Comparison of ENCODE assay signal across 10 mouse cellular contexts in genomic region chr17:36113979-36114593, GRCm38 (mm10). TPM values are rescaled to one million over a fixed set of nuclear protein-coding genes. Genes with fewer than 3 reads are reported as not detected.
DNase-seq lines count a peak whose midpoint lies in the region; ATAC-seq and TF ChIP-seq lines count a peak whose summit lies in the region.
"Not testable (repeated sequence)": the region's sequence is repeated elsewhere in the genome, so short reads cannot be mapped to it uniquely, and the experiment has no call there.
"Had no signal": no experiment of that assay in that cellular context is flagged by ENCODE, and none has a peak within 500 bp of the region (broad histone marks: within the 10 kb centered on the region; RNA-seq: fewer than 3 reads in every experiment).

No protein-coding gene starts in this region.

- not testable (repeated sequence) for H3K9me3 ChIP-seq in E14TG2a.4 (ENCODE audit: low read length); embryonic facial prominence, embryonic 14.5 days (ENCODE audit: control insufficient read depth, low read length); lung, embryonic 14.5 days (ENCODE audit: low read depth, low read length); neural tube, embryonic 11.5 days (ENCODE audit: control insufficient read depth, low read length)

- not testable (repeated sequence) for ATAC-seq in embryonic facial prominence, embryonic 14.5 days (ENCODE audit: low read depth)
- ATAC-seq in lung, embryonic 14.5 days (ENCODE audit: insufficient read depth) = peak; percentile 58; the same call in 1 of the 2 replicates
- 0 out of 2 replicates have a peak, but pooled peaks have one; percentile 55 for ATAC-seq in neural tube, embryonic 11.5 days (ENCODE audit: insufficient read depth, low FRiP score, low TSS enrichment)

- peak; percentile 48 for TF ChIP-seq CTCF in E14TG2a.4 (conservative IDR thresholded peaks at IDR 0.05; ENCODE audit: low read length)
- peak; percentile 69 for TF ChIP-seq CTCF in lung, embryonic 14.5 days (IDR thresholded peaks at IDR 0.05; ENCODE audit: low read depth)
- TF ChIP-seq CTCF in thymus, adult 2 months (IDR thresholded peaks at IDR 0.05; ENCODE audit: borderline replicate concordance, control insufficient read depth, extremely low read depth, insufficient read depth, low read length, poor library complexity) = peak; percentile 38; the same call in 1 of the 2 replicates

- H3K27ac ChIP-seq in embryonic facial prominence, embryonic 14.5 days (replicated peaks; ENCODE audit: low read depth, low read length); lung, embryonic 14.5 days (ENCODE audit: low read depth); neural tube, embryonic 11.5 days (ENCODE audit: low read depth, low read length); thymus, adult 2 months (ENCODE audit: control insufficient read depth, insufficient read depth, low read length): not testable (repeated sequence)

- peaks cover 54% of the 10 kb centered on the region for H3K27me3 ChIP-seq in E14TG2a.4 (ENCODE audit: insufficient read depth, low read length)
- H3K27me3 ChIP-seq in embryonic facial prominence, embryonic 14.5 days (replicated peaks; ENCODE audit: control insufficient read depth, insufficient read depth, low read length) = peaks cover 20% of the 10 kb centered on the region
- not testable (repeated sequence) for H3K27me3 ChIP-seq in lung, embryonic 14.5 days (ENCODE audit: insufficient read depth, low read length); neural tube, embryonic 11.5 days (ENCODE audit: control insufficient read depth, insufficient read depth, low read length); thymus, adult 2 months (ENCODE audit: control insufficient read depth, insufficient read depth, low read length)

- TF ChIP-seq POLR2A in thymus, adult 2 months (IDR thresholded peaks at IDR 0.05; ENCODE audit: control insufficient read depth, extremely low read depth, insufficient read depth, low read length, poor library complexity) = not testable (repeated sequence)

- peak; percentile 79 for DNase-seq in brain, adult 2 months (ENCODE audit: low read depth, low spot score)
- DNase-seq in embryonic facial prominence, embryonic 14.5 days (ENCODE audit: low spot score) = peak; percentile 43
- peak; percentile 34 for DNase-seq in heart, postnatal 4 days
- DNase-seq in kidney, postnatal 25 days = peak; percentile 34 to 47
- peak; percentile 75 for DNase-seq in lung, embryonic 14.5 days
- peak; percentile 57 for DNase-seq in neural tube, embryonic 11.5 days (ENCODE audit: low spot score)
- DNase-seq in thymus, adult 2 months = not testable (repeated sequence)

- WGBS in embryonic facial prominence, embryonic 14.5 days = 19% methylated on average over 6 of the region's 6 CpGs
- 22% methylated on average over 6 of the region's 6 CpGs for WGBS in lung, embryonic 14.5 days
- 18% methylated on average over 6 of the region's 6 CpGs for WGBS in neural tube, embryonic 11.5 days
- WGBS in thymus, adult 2 months = 37% methylated on average over 6 of the region's 6 CpGs

- H3K9ac ChIP-seq in embryonic facial prominence, embryonic 14.5 days (ENCODE audit: low read depth, low read length); lung, embryonic 14.5 days; neural tube, embryonic 11.5 days (ENCODE audit: low read length): not testable (repeated sequence)

- H3K36me3 ChIP-seq in E14TG2a.4 (ENCODE audit: insufficient read depth, low read length); embryonic facial prominence, embryonic 14.5 days (ENCODE audit: control insufficient read depth, insufficient read depth, low read length); lung, embryonic 14.5 days (ENCODE audit: insufficient read depth); neural tube, embryonic 11.5 days (ENCODE audit: control insufficient read depth, insufficient read depth, low read length); thymus, adult 2 months (ENCODE audit: control insufficient read depth, insufficient read depth, low read length): not testable (repeated sequence)

- peaks cover 20% of the 10 kb centered on the region for H3K4me1 ChIP-seq in E14TG2a.4 (replicated peaks; ENCODE audit: low read depth, low read length)
- not testable (repeated sequence) for H3K4me1 ChIP-seq in embryonic facial prominence, embryonic 14.5 days (ENCODE audit: control insufficient read depth, insufficient read depth, low read length); lung, embryonic 14.5 days (ENCODE audit: insufficient read depth); neural tube, embryonic 11.5 days (ENCODE audit: control insufficient read depth, insufficient read depth, low read length)
- peaks cover 17% of the 10 kb centered on the region for H3K4me1 ChIP-seq in thymus, adult 2 months (replicated peaks; ENCODE audit: control insufficient read depth, insufficient read depth, low read length)

- H3K4me3 ChIP-seq in E14TG2a.4 (replicated peaks; ENCODE audit: low read length); embryonic facial prominence, embryonic 14.5 days (ENCODE audit: low read depth, low read length); lung, embryonic 14.5 days (ENCODE audit: low read depth, low read length); neural tube, embryonic 11.5 days (ENCODE audit: low read depth, low read length); thymus, adult 2 months (ENCODE audit: control insufficient read depth, insufficient read depth, low read length): not testable (repeated sequence)

- not testable (repeated sequence) for H3K4me2 ChIP-seq in embryonic facial prominence, embryonic 14.5 days (ENCODE audit: low read depth, low read length); lung, embryonic 14.5 days; neural tube, embryonic 11.5 days (ENCODE audit: low read depth)

RNA-seq across cellular contexts. Expression of gene Gm19684, which starts 7.4 kb away (rescaled TPM):
- polyA plus RNA-seq in embryonic facial prominence, embryonic 14.5 days (2014; fragmentation: Nextera tagmentation; extraction: Ambion mirVana) = not detected in 2 replicates
- total RNA-seq in heart, postnatal 4 days (2021) = not detected
- not detected in 2 replicates for polyA plus RNA-seq in lung, embryonic 14.5 days (2014; fragmentation: Nextera tagmentation; extraction: Ambion mirVana)
- polyA plus RNA-seq in neural tube, embryonic 11.5 days (2014; fragmentation: Nextera tagmentation; extraction: Ambion mirVana) = not detected in 2 replicates
- 1.4 and 1.7 TPM in 2 replicates for polyA plus RNA-seq in thymus, adult 2 months (2012; rRNA removed)
- total RNA-seq: heart, postnatal 14 days; left cerebral cortex, postnatal 25 days had no signal

RNA-seq across cellular contexts. Expression of gene Gm7030, which starts 15.1 kb away (rescaled TPM):
- polyA plus RNA-seq in embryonic facial prominence, embryonic 14.5 days (2014; fragmentation: Nextera tagmentation; extraction: Ambion mirVana) = not detected in 2 replicates
- not detected for total RNA-seq in heart, postnatal 4 days (2021)
- polyA plus RNA-seq in lung, embryonic 14.5 days (2014; fragmentation: Nextera tagmentation; extraction: Ambion mirVana) = not detected in 2 replicates
- not detected in 2 replicates for polyA plus RNA-seq in neural tube, embryonic 11.5 days (2014; fragmentation: Nextera tagmentation; extraction: Ambion mirVana)
- 1.7 and 2.4 TPM in 2 replicates for polyA plus RNA-seq in thymus, adult 2 months (2012; rRNA removed)
- total RNA-seq: heart, postnatal 14 days; left cerebral cortex, postnatal 25 days had no signal

RNA-seq across cellular contexts. Expression of gene Gm8909, which starts 54.3 kb away (rescaled TPM):
- polyA plus RNA-seq in embryonic facial prominence, embryonic 14.5 days (2014; fragmentation: Nextera tagmentation; extraction: Ambion mirVana) = not detected in 2 replicates
- total RNA-seq in heart, postnatal 4 days (2021) = not detected
- 44.4 and 51.4 TPM in 2 replicates for polyA plus RNA-seq in lung, embryonic 14.5 days (2014; fragmentation: Nextera tagmentation; extraction: Ambion mirVana)
- polyA plus RNA-seq in neural tube, embryonic 11.5 days (2014; fragmentation: Nextera tagmentation; extraction: Ambion mirVana) = not detected in 2 replicates
- 20.1 and 20.8 TPM in 2 replicates for polyA plus RNA-seq in thymus, adult 2 months (2012; rRNA removed)
- total RNA-seq: heart, postnatal 14 days; left cerebral cortex, postnatal 25 days had no signal

RNA-seq across cellular contexts. Expression of gene Gm11127, which starts 55.9 kb away (rescaled TPM):
- not detected in 2 replicates for polyA plus RNA-seq in embryonic facial prominence, embryonic 14.5 days (2014; fragmentation: Nextera tagmentation; extraction: Ambion mirVana)
- 1 to 10 TPM in 1 of 2 experiments, under 1 TPM in 1; 0.98 to 1.1 TPM for total RNA-seq in heart, postnatal 4 days (2021)
- polyA plus RNA-seq in lung, embryonic 14.5 days (2014; fragmentation: Nextera tagmentation; extraction: Ambion mirVana) = not detected in 2 replicates
- not detected in 2 replicates for polyA plus RNA-seq in neural tube, embryonic 11.5 days (2014; fragmentation: Nextera tagmentation; extraction: Ambion mirVana)
- polyA plus RNA-seq in thymus, adult 2 months (2012; rRNA removed) = 0.39 and 0.61 TPM in 2 replicates

Comparison
In these comparisons a context has a peak if more than half of its experiments do, and no peak if none do; other contexts are left out.
1. RNA of gene Gm8909, which starts 54.3 kb away (polyA plus RNA-seq): 44.4 to 51.4 TPM in lung, embryonic 14.5 days and 20.1 to 20.8 TPM in thymus, adult 2 months; not detected in embryonic facial prominence, embryonic 14.5 days and not detected in neural tube, embryonic 11.5 days; every median in the first group is over 10 times any median in the second.
2. Peak in every context shown above with its lines, with median percentiles within 50 percentile points of each other: CTCF ChIP-seq.